Mouse (Mus musculus): ENCODE measurements around the gene Trmt2a.

DNA sequence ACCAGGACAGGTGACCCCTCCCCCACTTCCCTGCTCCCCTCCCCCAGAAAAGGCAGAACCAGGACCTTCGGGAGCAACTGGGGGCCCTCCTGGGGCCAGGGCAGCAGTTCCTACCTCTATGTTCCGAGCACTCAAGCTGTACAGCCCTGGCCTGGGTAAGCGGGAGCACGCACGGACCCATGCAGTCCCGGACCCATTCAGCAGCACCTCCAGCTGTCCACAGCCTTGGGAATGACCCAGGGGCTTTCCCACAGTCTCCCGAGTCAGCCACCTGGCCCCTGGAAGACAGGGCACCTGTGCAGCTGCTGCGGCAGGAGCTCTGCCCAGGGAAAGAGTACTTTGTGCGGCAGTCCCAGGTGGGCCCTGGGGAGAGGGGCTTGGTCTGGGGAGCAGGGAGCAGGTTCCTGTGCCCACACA is 29.9 kb upstream of the Trmt2a start:
- no peak for TF ChIP-seq GATA1 (IDR thresholded peaks at IDR 0.05; ENCODE audit: low read length)
- TF ChIP-seq TAL1 (IDR thresholded peaks at IDR 0.05; ENCODE audit: low read length), result no peak

Data from erythroblast, embryonic 14.5 days (primary cell).